Mouse (Mus musculus) CH12.LX (cell line): ENCODE data around the gene Trim41. TPM values are rescaled to one million over a fixed set of nuclear protein-coding genes. Genes with fewer than 3 reads are reported as not detected.

Experiments
- DNase-seq: peaks from one replicate; pipeline ENCODE4 v3.0.0-alpha.2; 2013; ENCODE audit errors: extremely low read depth
- H3K27ac ChIP-seq: 2 replicates; pipeline ENCODE4 v1.5.1; 2012; ENCODE audit warnings: low read depth, mild to moderate bottlenecking, control low read depth, moderate library complexity; ENCODE audit not compliant: insufficient read depth
- H3K27me3 ChIP-seq: replicated peaks from 2 replicates; pipeline ENCODE3; 2012; ENCODE audit warnings: inconsistent platforms
- H3K36me3 ChIP-seq, 2 experiments: replicated peaks in 1 of 2; 2 replicates each; pipeline versions ENCODE3 to v1.6.1; 2012; ENCODE audit warnings: inconsistent platforms in 1 of 2, low read length in 1 of 2, mild to moderate bottlenecking in 1 of 2, mixed read lengths in 1 of 2, moderate library complexity in 1 of 2; ENCODE audit not compliant: control insufficient read depth in 1 of 2, insufficient read depth in 1 of 2
- H3K4me1 ChIP-seq, 2 experiments: 2 replicates each; pipeline ENCODE4 v1.6.1; 2012; ENCODE audit warnings: inconsistent platforms in 1 of 2, moderate library complexity in 1 of 2; ENCODE audit not compliant: insufficient read depth in 2 of 2, control insufficient read depth in 1 of 2
- H3K4me2 ChIP-seq: 2 replicates; pipeline ENCODE4 v1.6.1; 2012; ENCODE audit warnings: low read depth, mild to moderate bottlenecking, control low read depth; ENCODE audit not compliant: poor library complexity, insufficient read depth, severe bottlenecking
- H3K4me3 ChIP-seq, 3 experiments: fragments of 150-350 bp in 1 of 3; sonication (generic) in 1 of 3; replicated peaks in 1 of 3; 2 replicates each; pipeline versions ENCODE3 to v1.5.1; 2011 to 2012; ENCODE audit warnings: low read depth in 2 of 3, low read length in 2 of 3, mild to moderate bottlenecking in 2 of 3, moderate library complexity in 2 of 3, control low read depth in 1 of 3, improper control_type of control experiment in 1 of 3, inconsistent platforms in 1 of 3, mixed read lengths in 1 of 3; ENCODE audit not compliant: poor library complexity in 1 of 3
- H3K79me2 ChIP-seq: replicated peaks from 2 replicates; pipeline ENCODE4 v1.6.1; 2012; ENCODE audit warnings: mild to moderate bottlenecking, moderate library complexity; ENCODE audit not compliant: control insufficient read depth, poor library complexity, insufficient read depth, severe bottlenecking; ENCODE audit errors: extremely low read depth
- H3K9ac ChIP-seq: 2 replicates; pipeline ENCODE4 v1.6.1; 2012; ENCODE audit warnings: low read depth, mild to moderate bottlenecking, control low read depth, moderate library complexity; ENCODE audit not compliant: insufficient read depth
- H3K9me3 ChIP-seq: replicated peaks from 2 replicates; pipeline ENCODE3; 2012; ENCODE audit warnings: low read length, inconsistent platforms, mixed read lengths
- BHLHE40 ChIP-seq: IDR thresholded peaks from 2 replicates; pipeline ENCODE4 v1.6.1; 2011; ENCODE audit warnings: mild to moderate bottlenecking, low read depth, low read length, improper control_type of control experiment
- CTCF ChIP-seq, 2 experiments: IDR thresholded peaks in 1 of 2; conservative IDR thresholded peaks in 1 of 2; 2 replicates each; pipeline ENCODE4 v1.5.1; 2011 to 2012; ENCODE audit warnings: low read depth in 2 of 2, low read length in 2 of 2, improper control_type of control experiment in 1 of 2, inconsistent platforms in 1 of 2, mild to moderate bottlenecking in 1 of 2, moderate library complexity in 1 of 2
- E2F4 ChIP-seq: IDR thresholded peaks from 2 replicates; pipeline ENCODE4 v1.6.1; 2011; ENCODE audit warnings: low read depth, low read length, improper control_type of control experiment; ENCODE audit not compliant: insufficient replicate concordance
- ELF1 ChIP-seq: IDR thresholded peaks from 2 replicates; pipeline ENCODE4 v1.6.1; 2014; ENCODE audit warnings: low read depth, mild to moderate bottlenecking, inconsistent platforms, low read length, improper control_type of control experiment
- EP300 ChIP-seq: IDR thresholded peaks from 2 replicates; pipeline ENCODE4 v1.6.1; 2011; ENCODE audit warnings: low read length, improper control_type of control experiment
- GABPA ChIP-seq: IDR thresholded peaks from 2 replicates; pipeline ENCODE4 v1.6.1; 2012; ENCODE audit warnings: low read depth, low read length, improper control_type of control experiment, inconsistent platforms; ENCODE audit not compliant: insufficient replicate concordance
- KAT2A ChIP-seq: IDR thresholded peaks from 2 replicates; pipeline ENCODE4 v1.6.1; 2012; ENCODE audit warnings: low read length, improper control_type of control experiment, inconsistent platforms; ENCODE audit not compliant: insufficient replicate concordance
- MAFK ChIP-seq: IDR thresholded peaks from 2 replicates; pipeline ENCODE4 v1.6.1; 2011; ENCODE audit warnings: low read length, improper control_type of control experiment; ENCODE audit not compliant: insufficient replicate concordance
- MAX ChIP-seq: IDR thresholded peaks from 2 replicates; pipeline ENCODE4 v1.6.1; 2011; ENCODE audit warnings: low read length, improper control_type of control experiment
- MXI1 ChIP-seq: IDR thresholded peaks from 2 replicates; pipeline ENCODE4 v1.6.1; 2011; ENCODE audit warnings: mild to moderate bottlenecking, low read depth, low read length, improper control_type of control experiment
- NRF1 ChIP-seq: IDR thresholded peaks from 2 replicates; pipeline ENCODE4 v1.6.1; 2014; ENCODE audit warnings: low read depth, mild to moderate bottlenecking, inconsistent platforms, low read length, improper control_type of control experiment, moderate library complexity
- POLR2A ChIP-seq: IDR thresholded peaks from 2 replicates; pipeline ENCODE4 v1.6.1; 2011; ENCODE audit warnings: low read depth, mild to moderate bottlenecking, improper control_type of control experiment, low read length
- POLR2AphosphoS2 ChIP-seq: IDR thresholded peaks from 2 replicates; pipeline ENCODE4 v1.6.1; 2011; ENCODE audit warnings: low read depth, low read length, improper control_type of control experiment
- SIN3A ChIP-seq: IDR thresholded peaks from 2 replicates; pipeline ENCODE4 v1.6.1; 2012; ENCODE audit warnings: low read length, improper control_type of control experiment, inconsistent platforms
- SMC3 ChIP-seq: IDR thresholded peaks from 2 replicates; pipeline ENCODE4 v1.6.1; 2011; ENCODE audit warnings: low read depth, low read length, improper control_type of control experiment
- TBP ChIP-seq: conservative IDR thresholded peaks from 2 replicates; pipeline ENCODE4 v1.6.1; 2011; ENCODE audit warnings: low read depth, low read length, improper control_type of control experiment
- TCF12 ChIP-seq: IDR thresholded peaks from 2 replicates; pipeline ENCODE4 v1.6.1; 2014; ENCODE audit warnings: low read depth, mild to moderate bottlenecking, inconsistent platforms, low read length, improper control_type of control experiment
- UBTF ChIP-seq: IDR thresholded peaks from 2 replicates; pipeline ENCODE4 v1.6.1; 2012; ENCODE audit warnings: low read depth, mild to moderate bottlenecking, inconsistent platforms, low read length, improper control_type of control experiment, moderate library complexity
- USF2 ChIP-seq: conservative IDR thresholded peaks from 2 replicates; pipeline ENCODE4 v1.6.1; 2011; ENCODE audit warnings: low read depth, low read length, improper control_type of control experiment
- ZKSCAN1 ChIP-seq: IDR thresholded peaks from 2 replicates; pipeline ENCODE4 v1.6.1; 2012; ENCODE audit warnings: low read depth, inconsistent platforms, low read length, improper control_type of control experiment, borderline replicate concordance
- dilution Hi-C: fragments of 300-500 bp; cut with MboI; formaldehyde crosslinking; loops from 2 replicates; pipeline ENCODE4 v1.14.3; 2020; ENCODE audit warnings: low sequenced_read_pairs; ENCODE audit not compliant: extremely low pct_unique_long_range_greater_than_20kb, extremely low pct_ligation_motif_present
- in situ Hi-C: fragments of 300-500 bp; cut with MboI; formaldehyde crosslinking; loops from 3 replicates; pipeline ENCODE4 v1.14.3; 2019; ENCODE audit warnings: low sequenced_read_pairs, low pct_ligation_motif_present, low pct_unique_long_range_greater_than_20kb, mixed read lengths
- polyA plus RNA-seq: library from polyadenylated mRNA; unstranded; fragments of >175 nt; gene quantifications from 2 replicates; pipeline ENCODE4 v1.2.1, GENCODE M21; 2012; ENCODE audit warnings: low read depth; ENCODE audit not compliant: insufficient read length
- total RNA-seq, 2 experiments: library from RNA; depleted of rRNA; stranded (reverse); fragments of 300-350 nt in 1 of 2; fragments of >200 nt in 1 of 2; gene quantifications; 2 replicates each; pipeline ENCODE4 v1.2.3; 2012 to 2014

Gene Trim41
- total and polyA plus RNA-seq, 3 experiments, result 18.8 to 51.6 (median 36.0) TPM

- TF ChIP-seq TBP, result 0 out of 2 replicates have a peak, but pooled peaks have one; percentile 67
Observed at GRCm38 (mm10) chr11:48816800-48817665, at the start of gene Trim41 (continued).

GRCm38 (mm10) chr11:48866481-48866880, 49.3 kb upstream of the Trim41 start:
- in situ Hi-C loops, result loop anchor here (25.0 kb wide), 2 partner anchors 279 to 546 kb away; partner anchors contain the start of gene Olfr1389
- Histone ChIP-seq H3K4me3 (no peak overlapping the region), H3K4me1 (peaks cover 0 to 27% of the 10 kb centered on the region in 2 experiments; a peak in 2 of 4 replicates), H3K9me3 (no peaks in the 10 kb centered on the region), H3K36me3 (peaks cover 25 to 48% of the 10 kb centered on the region in 2 experiments), H3K79me2 (peaks cover 25% of the 10 kb centered on the region), H3K27ac (no peak overlapping the region)
- no peak for DNase-seq
- TF ChIP-seq GABPA (no peak), MXI1 (no peak), ZKSCAN1 (no peak), SMC3 (no peak), POLR2A (no peak; the same call in 1 of the 2 replicates), MAFK (no peak), CTCF (conservative IDR thresholded peaks at IDR 0.05 in 1 of 2, IDR thresholded peaks at IDR 0.05 in 1 of 2; ENCODE audit: low read depth in 2 of 2, low read length in 2 of 2) (no peak), SIN3A (no peak), BHLHE40 (no peak), E2F4 (no peak), KAT2A (no peak), TCF12 (no peak), UBTF (no peak), NRF1 (no peak), ELF1 (no peak), USF2 (no peak), EP300 (no peak), MAX (no peak), POLR2AphosphoS2 (no peak)
- TF ChIP-seq, all 38 proteins: peak for 0
- no peak overlapping the region for H3K9ac ChIP-seq
- no peak overlapping the region for H3K4me2 ChIP-seq
- H3K27me3 ChIP-seq, result no peaks in the 10 kb centered on the region
- dilution Hi-C loops, result no loop called here
